Mouse (Mus musculus) telencephalon, adult 2 months (tissue): ENCODE measurements around the gene Ppp1r1c.
"Not testable (repeated sequence)": the region's sequence is repeated elsewhere in the genome, so short reads cannot be mapped to it uniquely, and the experiment has no call there.

Source experiments
- DNase-seq: peaks from one replicate; pipeline ENCODE4 v3.0.0-alpha.2; 2011; ENCODE audit warnings: low read depth, low spot score

Gene Ppp1r1c

DNA sequence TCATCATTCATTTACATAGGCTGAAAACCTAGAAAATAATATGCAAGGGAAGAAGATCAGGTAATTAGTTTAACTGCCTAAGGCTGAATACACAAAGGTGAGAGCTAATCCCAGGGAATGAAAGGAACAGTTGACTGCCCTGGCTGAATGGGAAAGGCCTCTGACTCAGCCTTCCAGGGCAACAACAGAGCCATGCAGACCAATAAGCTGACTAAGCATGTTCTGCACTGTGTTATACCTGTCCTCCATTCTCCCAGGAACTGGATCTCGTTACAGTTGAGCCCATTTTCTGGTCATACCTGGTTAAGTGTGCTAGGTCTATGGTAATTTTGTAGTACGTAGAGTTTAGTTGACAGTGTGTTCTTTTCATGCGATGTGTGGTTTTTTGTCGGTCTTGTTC lies 36.6 kb downstream of the Ppp1r1c start:
- DNase-seq: no peak

DNA sequence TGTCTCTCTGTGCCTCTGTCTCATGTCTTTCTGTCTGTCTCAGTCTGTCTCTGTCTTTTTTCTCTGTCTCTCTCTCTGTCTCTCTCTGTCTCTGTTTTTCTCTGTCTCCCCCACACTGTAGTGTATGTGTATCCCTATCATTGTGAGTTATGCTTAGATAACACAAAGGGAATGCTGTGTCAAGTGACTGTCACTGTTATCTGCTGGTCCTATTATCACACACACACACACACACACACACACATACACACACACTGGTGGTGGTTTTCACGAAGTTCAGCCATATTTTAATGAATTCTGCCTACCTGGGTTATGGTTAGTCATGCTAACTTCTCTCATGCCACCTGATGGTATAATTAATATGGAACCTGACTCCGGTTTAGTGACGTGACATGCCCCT lies 44.1 kb downstream of the Ppp1r1c start:
- DNase-seq: no peak

DNA sequence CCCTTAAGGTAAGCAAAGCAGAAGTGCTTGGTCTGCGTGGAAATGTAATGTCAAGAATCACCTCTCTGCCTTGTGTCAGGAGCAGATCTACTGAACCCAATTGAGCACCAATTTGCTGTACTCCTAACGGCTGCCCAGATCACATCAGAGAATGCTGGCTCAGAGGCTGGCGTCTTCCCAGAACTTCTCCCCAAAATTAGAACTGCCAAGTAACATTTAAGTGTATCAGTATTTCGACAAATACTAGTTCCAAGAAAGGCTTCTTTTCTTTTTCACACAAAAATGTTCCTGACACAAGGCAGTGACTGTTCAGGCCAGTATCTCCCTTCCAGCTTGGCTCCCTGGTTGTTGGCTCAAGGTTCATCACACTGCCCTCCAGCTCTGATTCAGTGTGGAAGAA lies 52.4 kb downstream of the Ppp1r1c start:
- DNase-seq: peak; percentile 38

DNA sequence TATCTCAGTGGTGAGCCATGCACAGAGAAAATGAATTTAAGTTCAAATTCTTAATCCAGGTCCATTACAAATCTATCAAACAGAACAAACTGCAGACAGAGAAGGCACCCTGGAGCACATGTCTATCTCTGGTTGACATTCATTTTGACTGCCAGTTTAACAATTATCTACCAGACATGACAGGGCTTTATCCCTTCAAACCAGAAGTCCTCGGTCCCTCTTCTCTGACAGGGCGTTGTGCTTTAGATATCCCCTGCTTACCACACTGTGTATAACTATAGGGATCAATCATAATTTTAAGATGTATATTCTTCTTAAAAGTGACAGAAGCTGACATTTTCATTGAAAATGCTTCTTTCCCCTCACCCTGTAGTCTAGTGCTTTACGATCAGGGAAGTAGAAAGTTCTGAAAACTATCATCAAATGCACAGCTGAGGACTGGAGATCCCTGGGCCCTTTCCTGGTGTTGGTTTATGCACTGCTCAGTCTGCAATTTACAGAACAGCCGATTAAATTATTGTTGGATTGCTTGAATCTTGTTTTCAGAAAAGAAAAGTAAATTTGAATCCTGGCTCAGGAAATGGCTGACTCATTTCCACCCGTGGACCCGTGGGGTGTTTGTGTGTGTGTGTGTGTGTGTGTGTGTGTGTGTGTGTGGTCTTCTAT lies 55.3 kb downstream of the Ppp1r1c start:
- no peak for DNase-seq

DNA sequence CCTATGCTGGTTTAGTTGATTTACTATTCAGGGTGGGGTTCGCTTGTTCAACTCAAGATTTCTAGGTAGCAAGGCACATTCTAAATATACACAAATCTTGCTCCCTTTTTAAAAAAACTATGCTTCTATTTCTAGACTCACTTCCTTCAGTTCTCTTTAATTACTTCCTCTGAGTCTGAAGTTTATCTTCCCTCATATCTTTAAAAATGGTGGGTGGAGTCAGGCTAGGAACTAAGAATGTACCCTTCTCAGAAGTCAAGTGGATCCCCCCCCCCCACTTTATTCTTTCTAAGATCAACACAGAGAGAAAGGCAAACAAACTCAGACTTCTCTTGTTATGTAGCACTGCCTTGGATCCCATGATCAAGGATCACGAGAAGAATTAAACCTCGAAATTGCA lies 57.5 kb downstream of the Ppp1r1c start:
- no peak for DNase-seq

GRCm38 (mm10) chr2:79765723-79766122 lies 58.1 kb downstream of the Ppp1r1c start:
- DNase-seq: no peak

- DNase-seq: no peak
Observed at GRCm38 (mm10) chr2:79768625-79769024, 61.0 kb downstream of the Ppp1r1c start.

- DNase-seq: no peak
Observed at GRCm38 (mm10) chr2:79770307-79770706, 62.7 kb downstream of the Ppp1r1c start.

DNA sequence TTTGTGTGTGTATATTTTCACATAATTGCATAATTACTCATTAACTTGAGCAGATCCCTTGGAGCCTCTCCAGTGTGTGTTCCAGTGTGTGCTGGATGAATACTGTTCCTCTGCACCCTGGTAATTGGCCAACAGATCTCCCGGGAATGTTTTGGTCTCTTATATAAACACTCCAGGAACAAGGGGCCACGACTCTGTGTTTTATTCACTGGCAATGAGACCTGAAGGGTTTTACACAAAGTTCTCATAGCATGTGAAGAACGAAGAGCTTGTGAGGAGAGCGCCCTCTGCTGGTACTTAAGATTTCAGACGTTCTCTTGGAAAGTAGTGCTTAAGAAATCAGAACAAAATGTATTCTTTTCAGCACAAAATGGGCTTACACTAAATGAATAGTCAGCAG lies 66.8 kb downstream of the Ppp1r1c start:
- peak; percentile 79 for DNase-seq

DNA sequence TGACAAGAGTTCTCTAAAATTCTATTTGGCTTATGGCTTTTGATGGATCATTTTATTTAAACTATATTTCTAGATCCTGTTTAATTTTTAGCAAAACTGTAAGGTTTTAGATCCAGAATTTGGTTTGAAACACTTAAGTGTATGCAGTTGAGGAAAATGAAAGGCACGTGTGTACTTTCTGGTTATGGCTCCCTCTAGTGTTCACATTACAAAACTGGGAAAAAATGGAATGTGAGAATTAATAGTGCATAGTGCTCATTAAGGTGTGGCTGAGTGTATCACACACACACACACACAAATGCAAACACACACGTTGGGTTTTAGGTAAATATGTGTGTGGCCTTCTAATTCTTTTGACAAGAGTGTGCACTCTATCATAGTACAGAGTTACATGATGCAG lies 70.2 kb downstream of the Ppp1r1c start:
- DNase-seq: no peak

DNA sequence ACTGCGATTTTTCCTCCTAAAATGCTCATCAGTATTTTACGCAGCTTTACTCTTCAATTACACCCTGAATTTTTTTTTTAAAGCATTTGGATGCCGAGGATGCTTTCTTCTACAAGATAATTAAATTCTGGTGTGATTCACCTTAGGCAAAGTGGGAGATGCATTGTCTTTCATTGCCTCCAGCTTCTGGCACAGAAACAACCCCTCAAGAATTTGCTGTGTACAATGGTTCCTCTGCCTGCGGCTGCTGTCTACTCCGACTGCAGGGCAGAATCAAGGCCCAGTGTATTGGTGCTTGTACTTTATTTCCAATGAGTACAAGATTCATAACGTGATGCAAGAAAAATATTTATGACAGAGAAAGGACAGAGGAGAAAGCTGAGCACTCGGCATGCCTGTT lies 73.2 kb downstream of the Ppp1r1c start:
- DNase-seq: no peak

- DNase-seq: no peak
Observed at GRCm38 (mm10) chr2:79785541-79786134, 78.1 kb downstream of the Ppp1r1c start.

GRCm38 (mm10) chr2:79786467-79786866 lies 78.9 kb downstream of the Ppp1r1c start:
- DNase-seq: no peak

- DNase-seq: no peak
Observed at GRCm38 (mm10) chr2:79793186-79793585, 85.6 kb downstream of the Ppp1r1c start.

DNA sequence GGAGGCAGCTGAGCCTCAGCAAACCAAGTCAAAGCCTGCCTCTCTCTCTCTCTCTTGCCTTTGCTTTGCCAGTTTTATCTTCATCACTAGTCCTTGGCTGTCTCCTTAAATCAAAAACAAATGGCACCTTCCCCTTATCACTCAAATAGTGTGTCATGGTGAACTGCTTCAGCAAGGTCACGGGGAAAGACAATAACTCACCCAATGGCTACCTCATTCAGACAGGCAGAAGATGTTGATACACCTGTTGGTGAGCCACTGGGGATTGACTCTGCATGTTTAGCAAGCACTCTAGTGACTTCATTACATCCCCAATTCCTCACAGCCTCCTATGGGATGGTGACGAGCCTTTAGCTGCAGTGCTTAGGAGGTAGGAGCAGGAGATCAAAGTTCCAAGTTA lies 89.9 kb downstream of the Ppp1r1c start:
- DNase-seq: no peak

- DNase-seq: no peak
Observed at GRCm38 (mm10) chr2:79798627-79799026, 91.0 kb downstream of the Ppp1r1c start.

DNA sequence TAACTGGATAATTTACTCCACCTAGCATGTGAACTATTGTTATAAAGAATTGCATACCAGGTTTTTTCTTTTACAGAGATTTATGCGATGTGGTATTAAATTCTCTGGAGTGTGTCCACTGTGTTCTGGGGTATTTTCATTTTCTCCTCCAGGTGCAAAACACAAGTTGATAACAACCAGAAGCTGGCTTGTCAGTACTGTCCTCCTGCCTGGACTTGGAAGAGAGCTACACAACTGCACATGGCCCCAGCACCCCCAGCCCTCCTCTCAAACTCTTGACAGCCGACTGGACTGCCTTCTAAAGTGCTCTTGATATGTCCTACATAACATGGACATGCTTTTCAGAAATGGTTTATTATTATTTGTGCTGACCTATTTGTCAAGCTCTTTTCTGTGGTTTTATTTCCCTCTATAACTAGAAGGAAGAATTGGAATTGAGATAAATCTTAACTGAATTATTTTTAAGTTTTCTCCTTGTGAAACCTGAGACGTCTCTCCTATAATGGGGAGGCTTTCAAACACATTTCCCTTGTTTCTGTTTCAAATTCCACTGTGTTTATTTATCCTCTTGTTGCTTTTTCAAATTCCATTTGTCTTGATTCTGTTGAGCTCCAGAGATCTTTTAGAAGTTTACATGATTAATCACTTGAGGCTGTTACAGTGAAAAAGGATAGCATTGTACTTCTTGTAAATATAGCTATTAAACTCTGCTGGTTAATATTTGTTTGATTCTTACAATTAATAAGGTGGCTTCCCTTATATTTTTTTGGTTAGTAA lies 108.3 kb downstream of the Ppp1r1c start:
- DNase-seq: no peak

DNA sequence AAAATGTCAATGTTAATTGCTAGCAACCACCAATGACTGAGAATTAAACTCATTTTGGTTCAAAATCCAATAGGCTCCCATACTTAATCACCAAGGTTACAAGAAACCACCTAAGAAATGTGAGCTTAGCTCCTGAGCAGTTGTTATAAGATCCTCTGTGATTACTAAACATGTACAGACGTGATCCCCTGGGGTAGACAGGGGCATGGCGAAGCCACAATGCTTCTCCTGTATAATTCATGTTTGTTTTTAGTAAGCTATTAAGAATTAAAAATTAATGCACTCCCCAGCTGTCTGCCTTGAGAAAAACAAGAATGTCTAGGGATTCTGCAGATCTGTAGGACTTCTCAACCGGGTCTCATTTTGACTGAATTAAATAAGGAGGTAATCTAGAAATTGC lies 112.0 kb downstream of the Ppp1r1c start:
- DNase-seq: no peak

GRCm38 (mm10) chr2:79825853-79826252 lies 118.3 kb downstream of the Ppp1r1c start:
- DNase-seq: no peak

GRCm38 (mm10) chr2:79839090-79839489 lies 131.5 kb downstream of the Ppp1r1c start:
- DNase-seq: no peak

- no peak for DNase-seq
Observed at GRCm38 (mm10) chr2:79839513-79839912, 131.9 kb downstream of the Ppp1r1c start.

DNA sequence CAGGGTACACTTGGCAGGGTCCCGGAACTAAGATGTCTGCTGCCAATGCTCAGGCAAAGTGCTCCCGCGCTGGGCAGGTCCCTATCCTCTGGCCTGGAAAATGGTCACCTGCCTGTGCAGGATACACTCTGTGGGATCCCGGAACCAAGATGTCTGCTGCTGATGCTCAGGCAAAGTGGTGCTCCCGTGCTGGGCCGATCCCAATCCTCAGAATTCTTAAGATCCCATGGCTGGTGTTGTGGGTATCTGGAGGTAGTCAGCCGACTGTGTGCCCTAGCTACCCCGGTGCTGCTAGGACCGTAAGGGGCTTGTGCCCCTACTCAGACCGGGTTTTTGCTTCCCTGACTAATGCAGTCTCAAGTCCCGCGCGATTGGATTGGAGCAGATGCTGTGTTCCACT lies 139.8 kb downstream of the Ppp1r1c start:
- not testable (repeated sequence) for DNase-seq

DNA sequence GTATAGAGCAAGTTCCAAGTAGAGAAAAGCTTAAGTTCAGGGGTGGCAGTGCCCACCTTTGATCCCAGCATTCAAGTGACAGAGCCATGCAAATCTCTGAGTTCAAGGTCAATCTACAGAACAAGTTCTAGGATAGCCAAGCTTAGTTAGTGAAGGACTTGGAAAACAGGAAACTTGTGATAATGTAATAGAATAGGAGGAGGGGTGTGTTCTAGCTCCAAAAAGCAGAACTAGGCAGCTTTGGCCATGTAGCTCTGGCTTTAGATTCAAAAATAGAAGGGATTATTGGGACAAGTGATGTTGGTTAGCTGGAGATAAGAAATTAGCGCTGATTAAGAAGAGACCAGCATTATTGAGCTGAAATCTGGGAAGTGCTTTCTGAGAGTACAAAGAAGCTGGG lies 149.3 kb downstream of the Ppp1r1c start:
- no peak for DNase-seq
